Mouse (Mus musculus): ENCODE measurements around the gene Rtp4.

- TF ChIP-seq CTCF (IDR thresholded peaks at IDR 0.05; ENCODE audit: low read depth) = no peak
- no peak for TF ChIP-seq EP300 (IDR thresholded peaks at IDR 0.05; ENCODE audit: low read depth)
Observed at GRCm38 (mm10) chr16:23592501-23592900, 72.4 kb downstream of the Rtp4 start.
